16 mouse cellular contexts compared by ENCODE assay signal in genomic region chr14:16093133-16093505, GRCm38 (mm10).
DNase-seq lines count a peak whose midpoint lies in the region; ATAC-seq and TF ChIP-seq lines count a peak whose summit lies in the region.
"Had no signal": no experiment of that assay in that cellular context is flagged by ENCODE, and none has a peak within 500 bp of the region (broad histone marks: within the 10 kb centered on the region; RNA-seq: fewer than 3 reads in every experiment).

No protein-coding gene starts in this region.

- no peak overlapping the region for H3K9ac ChIP-seq in hindbrain, embryonic 16.5 days (ENCODE audit: low read depth, low read length)
- H3K9ac ChIP-seq in hindbrain, embryonic 13.5 days, result no peak overlapping the region
- no peak overlapping the region for H3K9ac ChIP-seq in lung, postnatal 0 days (replicated peaks; ENCODE audit: low read depth)
- H3K9ac ChIP-seq: heart, embryonic 13.5 days; liver, embryonic 15.5 days had no signal

- H3K4me1 ChIP-seq in hindbrain, embryonic 16.5 days (ENCODE audit: control insufficient read depth, insufficient read depth, low read depth, low read length), result no peaks in the 10 kb centered on the region
- no peaks in the 10 kb centered on the region for H3K4me1 ChIP-seq in hindbrain, embryonic 13.5 days (replicated peaks)
- no peaks in the 10 kb centered on the region for H3K4me1 ChIP-seq in limb, embryonic 10.5 days
- H3K4me1 ChIP-seq in lung, postnatal 0 days (ENCODE audit: insufficient read depth, low read depth, low read length), result no peaks in the 10 kb centered on the region
- H3K4me1 ChIP-seq: forebrain, embryonic 10.5 days; heart, embryonic 13.5 days; liver, embryonic 15.5 days had no signal

- H3K4me2 ChIP-seq in hindbrain, embryonic 16.5 days (ENCODE audit: low read length), result no peak overlapping the region
- H3K4me2 ChIP-seq in hindbrain, embryonic 13.5 days, result no peak overlapping the region
- no peak overlapping the region for H3K4me2 ChIP-seq in lung, postnatal 0 days (replicated peaks; ENCODE audit: low read depth, low read length)
- H3K4me2 ChIP-seq: heart, embryonic 13.5 days; liver, embryonic 15.5 days had no signal

- no peaks in the 10 kb centered on the region for H3K27me3 ChIP-seq in hindbrain, embryonic 16.5 days (replicated peaks; ENCODE audit: control insufficient read depth, insufficient read depth, low read length)
- no peaks in the 10 kb centered on the region for H3K27me3 ChIP-seq in hindbrain, embryonic 13.5 days
- H3K27me3 ChIP-seq in limb, embryonic 10.5 days (ENCODE audit: low read depth, poor library complexity, severe bottlenecking), result no peaks in the 10 kb centered on the region
- no peaks in the 10 kb centered on the region for H3K27me3 ChIP-seq in lung, postnatal 0 days (replicated peaks; ENCODE audit: insufficient read depth, low read length)
- H3K27me3 ChIP-seq: heart, embryonic 13.5 days; liver, embryonic 15.5 days had no signal

- peak; percentile 54; the same call in 1 of the 2 replicates for ATAC-seq in hindbrain, embryonic 16.5 days
- no peak for ATAC-seq in hindbrain, embryonic 13.5 days (ENCODE audit: low FRiP score)
- ATAC-seq in lung, postnatal 0 days, result no peak

- H3K36me3 ChIP-seq in hindbrain, embryonic 16.5 days (ENCODE audit: control insufficient read depth, insufficient read depth, low read length), result no peaks in the 10 kb centered on the region
- H3K36me3 ChIP-seq in hindbrain, embryonic 13.5 days, result no peaks in the 10 kb centered on the region
- H3K36me3 ChIP-seq in limb, embryonic 10.5 days, result no peaks in the 10 kb centered on the region
- no peaks in the 10 kb centered on the region for H3K36me3 ChIP-seq in lung, postnatal 0 days (ENCODE audit: insufficient read depth, low read length)
- H3K36me3 ChIP-seq: forebrain, embryonic 10.5 days; heart, embryonic 13.5 days; liver, embryonic 15.5 days had no signal

- peak; percentile 87 for DNase-seq in cerebellum, adult 11 months
- peak; percentile 73 to 88 for DNase-seq in cerebellum, postnatal 14 days
- peak; percentile 9 to 11 for DNase-seq in left cerebral cortex, postnatal 36 days (ENCODE audit: low spot score in 2 of 2)
- DNase-seq in limb, embryonic 10.5 days (ENCODE audit: low spot score), result no peak
- no peak for DNase-seq in lung, postnatal 0 days (ENCODE audit: low spot score)
- DNase-seq in layer of hippocampus, adult 11-12 months (ENCODE audit: low spot score), result no peak
- DNase-seq: adrenal gland, postnatal 14 days; heart, postnatal 36 days; lung, postnatal 14 days; right cerebral cortex, postnatal 14 days had no signal

- no peak for TF ChIP-seq CTCF in lung, postnatal 0 days (IDR thresholded peaks at IDR 0.05)

- H3K4me3 ChIP-seq in hindbrain, embryonic 16.5 days (ENCODE audit: low read length), result no peak overlapping the region
- H3K4me3 ChIP-seq in hindbrain, embryonic 13.5 days, result no peak overlapping the region
- no peak overlapping the region for H3K4me3 ChIP-seq in limb, embryonic 10.5 days
- no peak overlapping the region for H3K4me3 ChIP-seq in lung, postnatal 0 days (ENCODE audit: low read depth, low read length)
- H3K4me3 ChIP-seq: forebrain, embryonic 10.5 days; heart, embryonic 13.5 days; liver, embryonic 15.5 days had no signal

- intact Hi-C loops in left cerebral cortex, postnatal 36 days (cut with DNase I), result no loop called here

- no peak for TF ChIP-seq EP300 in lung, postnatal 0 days (IDR thresholded peaks at IDR 0.05)

- WGBS in hindbrain, embryonic 16.5 days, result 52% methylated on average over 2 of the region's 2 CpGs
- 82% methylated on average over 2 of the region's 2 CpGs for WGBS in hindbrain, embryonic 13.5 days
- WGBS in limb, embryonic 10.5 days, result 67% methylated on average over 2 of the region's 2 CpGs
- WGBS in lung, postnatal 0 days, result 51% methylated on average over 2 of the region's 2 CpGs

- no peak overlapping the region for H3K27ac ChIP-seq in hindbrain, embryonic 16.5 days (ENCODE audit: low read depth, low read length)
- no peak overlapping the region for H3K27ac ChIP-seq in hindbrain, embryonic 13.5 days
- H3K27ac ChIP-seq in limb, embryonic 10.5 days, result no peak overlapping the region
- no peak overlapping the region for H3K27ac ChIP-seq in lung, postnatal 0 days (ENCODE audit: low read length)
- H3K27ac ChIP-seq: forebrain, embryonic 10.5 days; heart, embryonic 13.5 days; liver, embryonic 15.5 days; stomach, postnatal 0 days had no signal

- H3K9me3 ChIP-seq in hindbrain, embryonic 16.5 days (ENCODE audit: control insufficient read depth, low read length), result no peaks in the 10 kb centered on the region
- H3K9me3 ChIP-seq in hindbrain, embryonic 13.5 days, result no peaks in the 10 kb centered on the region
- no peaks in the 10 kb centered on the region for H3K9me3 ChIP-seq in limb, embryonic 10.5 days (replicated peaks)
- H3K9me3 ChIP-seq in lung, postnatal 0 days (ENCODE audit: low read length), result no peaks in the 10 kb centered on the region
- H3K9me3 ChIP-seq: forebrain, embryonic 10.5 days; heart, embryonic 13.5 days; liver, embryonic 15.5 days had no signal

Comparison
In these comparisons a context has a peak if more than half of its experiments do, and no peak if none do; other contexts are left out.
1. DNase-seq: peak in cerebellum, adult 11 months (single experiment), cerebellum, postnatal 14 days (2 of 2) and left cerebral cortex, postnatal 36 days (2 of 2); none in limb, embryonic 10.5 days (single experiment), lung, postnatal 0 days (single experiment) and layer of hippocampus, adult 11-12 months (single experiment).